Mouse (Mus musculus): ENCODE data around the gene Tnpo1. TPM values are rescaled to one million over a fixed set of nuclear protein-coding genes. Genes with fewer than 3 reads are reported as not detected.

The Tnpo1 gene
- total and polyA plus RNA-seq, 2 experiments from 2014 or later = 22.6 to 63.4 TPM

DNA sequence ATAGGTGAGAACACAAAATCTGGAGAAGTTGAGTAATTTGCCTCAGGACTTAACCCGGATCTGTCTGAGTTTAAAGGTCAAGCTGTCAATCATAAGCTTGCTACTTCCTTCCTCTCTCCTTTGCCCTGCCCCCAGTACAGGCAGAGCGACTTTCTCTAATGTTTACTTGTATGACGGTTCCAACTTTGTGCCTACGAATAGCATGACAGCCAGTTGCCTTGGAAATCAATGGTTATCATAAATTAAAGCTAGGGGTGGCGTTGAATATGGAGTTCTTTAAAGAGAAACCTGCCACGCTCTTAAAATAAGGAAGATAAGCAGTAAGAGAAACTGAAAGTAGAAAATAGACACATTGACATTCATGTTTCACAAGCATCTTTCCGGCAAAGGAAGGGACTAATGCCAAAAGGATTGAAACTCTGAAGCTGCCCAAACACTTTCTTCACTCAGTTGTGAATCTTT is 18.5 kb upstream of the Tnpo1 start:
- Histone ChIP-seq H3K27ac (ENCODE audit: low read depth) (no peak overlapping the region), H3K4me1 (ENCODE audit: control insufficient read depth, insufficient read depth) (no peaks in the 10 kb centered on the region), H3K4me2 (ENCODE audit: low read depth, low read length) (peak overlapping the region; percentile 14; the same call in 1 of the 2 replicates), H3K9me3 (replicated peaks; ENCODE audit: control insufficient read depth, low read length) (no peaks in the 10 kb centered on the region), H3K27me3 (ENCODE audit: control insufficient read depth, insufficient read depth, low read length) (no peaks in the 10 kb centered on the region), H3K9ac (replicated peaks; ENCODE audit: low read depth, low read length) (no peak overlapping the region), H3K36me3 (replicated peaks; ENCODE audit: control insufficient read depth, insufficient read depth, low read length) (no peaks in the 10 kb centered on the region), H3K4me3 (ENCODE audit: low read depth, low read length) (peak overlapping the region; percentile 24; the same call in 1 of the 2 replicates)
- WGBS = 56% methylated on average over 7 of the region's 7 CpGs
- no peak for TF ChIP-seq EP300 (IDR thresholded peaks at IDR 0.05; ENCODE audit: low read depth)
- TF ChIP-seq CTCF (IDR thresholded peaks at IDR 0.05; ENCODE audit: low read depth) = no peak
- ATAC-seq (ENCODE audit: insufficient read depth, low read depth) (no peak), DNase-seq (ENCODE audit: low spot score) (peak; percentile 24)

- H3K4me2 ChIP-seq (ENCODE audit: low read depth, low read length) = no peak overlapping the region
- no peak overlapping the region for H3K4me3 ChIP-seq (ENCODE audit: low read depth, low read length)
- no peak for TF ChIP-seq EP300 (IDR thresholded peaks at IDR 0.05; ENCODE audit: low read depth)
- no peak for TF ChIP-seq CTCF (IDR thresholded peaks at IDR 0.05; ENCODE audit: low read depth)
- no peaks in the 10 kb centered on the region for H3K36me3 ChIP-seq (replicated peaks; ENCODE audit: control insufficient read depth, insufficient read depth, low read length)
- H3K27ac ChIP-seq (ENCODE audit: low read depth) = no peak overlapping the region
- WGBS = 51% methylated on average over 6 of the region's 6 CpGs
- H3K27me3 ChIP-seq (ENCODE audit: control insufficient read depth, insufficient read depth, low read length) = no peaks in the 10 kb centered on the region
- H3K9ac ChIP-seq (replicated peaks; ENCODE audit: low read depth, low read length) = no peak overlapping the region
- H3K4me1 ChIP-seq (ENCODE audit: control insufficient read depth, insufficient read depth) = no peaks in the 10 kb centered on the region
- DNase-seq (ENCODE audit: low spot score) (no peak), ATAC-seq (ENCODE audit: insufficient read depth, low read depth) (no peak)
- no peaks in the 10 kb centered on the region for H3K9me3 ChIP-seq (replicated peaks; ENCODE audit: control insufficient read depth, low read length)
Observed at GRCm38 (mm10) chr13:98942360-98942759, 16.2 kb upstream of the Tnpo1 start.

DNA sequence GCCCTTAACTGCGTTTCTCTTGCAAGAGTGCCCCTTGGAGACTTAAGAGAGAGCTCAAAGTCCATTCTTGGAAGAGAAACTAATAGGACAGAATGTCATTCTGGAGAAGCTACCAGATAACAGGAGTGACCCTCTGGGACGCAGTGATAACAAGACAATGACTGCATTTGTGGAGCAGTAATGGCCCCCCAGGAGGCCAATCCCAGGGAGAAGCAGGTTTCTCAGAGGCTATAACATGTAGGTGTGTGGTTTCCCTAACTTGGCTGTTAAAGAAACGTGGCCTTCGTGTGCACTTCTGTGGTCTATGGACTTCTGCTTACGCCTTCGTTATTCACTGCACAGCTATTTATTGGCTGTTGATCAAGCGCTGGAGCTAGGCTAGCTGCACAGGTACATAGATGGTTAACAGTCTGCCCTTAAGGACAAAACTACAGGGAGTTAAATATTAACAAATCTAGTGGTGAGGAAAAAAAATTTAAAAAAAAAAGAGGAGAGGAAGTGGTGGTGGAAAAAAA is 15.7 kb upstream of the Tnpo1 start:
- Histone ChIP-seq H3K9ac (replicated peaks; ENCODE audit: low read depth, low read length) (no peak overlapping the region), H3K4me2 (ENCODE audit: low read depth, low read length) (no peak overlapping the region), H3K27ac (ENCODE audit: low read depth) (no peak overlapping the region), H3K9me3 (replicated peaks; ENCODE audit: control insufficient read depth, low read length) (no peaks in the 10 kb centered on the region), H3K4me3 (ENCODE audit: low read depth, low read length) (no peak overlapping the region), H3K4me1 (ENCODE audit: control insufficient read depth, insufficient read depth) (no peaks in the 10 kb centered on the region), H3K36me3 (replicated peaks; ENCODE audit: control insufficient read depth, insufficient read depth, low read length) (no peaks in the 10 kb centered on the region), H3K27me3 (ENCODE audit: control insufficient read depth, insufficient read depth, low read length) (no peaks in the 10 kb centered on the region)
- TF ChIP-seq CTCF (IDR thresholded peaks at IDR 0.05; ENCODE audit: low read depth) (no peak), EP300 (IDR thresholded peaks at IDR 0.05; ENCODE audit: low read depth) (no peak)
- DNase-seq (ENCODE audit: low spot score) (no peak), ATAC-seq (ENCODE audit: insufficient read depth, low read depth) (no peak)
- 72% methylated on average over 7 of the region's 7 CpGs for WGBS

DNA sequence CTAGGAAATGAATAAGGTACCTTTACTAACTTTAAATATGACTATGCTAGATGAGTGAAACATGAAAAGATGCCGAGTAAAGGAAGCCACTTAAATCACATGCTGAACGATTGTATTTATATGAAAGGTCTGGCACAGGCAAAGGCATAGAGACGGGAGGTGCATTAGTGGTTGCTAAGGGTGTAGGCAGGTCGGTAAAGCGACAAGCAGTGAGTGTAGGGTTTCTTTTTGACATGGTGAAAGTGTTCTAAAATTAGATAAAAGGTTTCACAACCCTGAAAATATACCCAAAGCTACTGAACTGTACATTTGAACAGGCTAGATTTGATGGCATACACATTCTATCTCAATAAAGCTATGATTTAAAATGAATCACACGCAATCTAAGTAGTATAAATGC is 10.9 kb upstream of the Tnpo1 start:
- Histone ChIP-seq H3K4me3 (ENCODE audit: low read depth, low read length) (no peak overlapping the region), H3K4me1 (ENCODE audit: control insufficient read depth, insufficient read depth) (no peaks in the 10 kb centered on the region), H3K9ac (replicated peaks; ENCODE audit: low read depth, low read length) (no peak overlapping the region), H3K27ac (ENCODE audit: low read depth) (no peak overlapping the region), H3K4me2 (ENCODE audit: low read depth, low read length) (no peak overlapping the region), H3K27me3 (ENCODE audit: control insufficient read depth, insufficient read depth, low read length) (no peaks in the 10 kb centered on the region), H3K36me3 (replicated peaks; ENCODE audit: control insufficient read depth, insufficient read depth, low read length) (no peaks in the 10 kb centered on the region), H3K9me3 (replicated peaks; ENCODE audit: control insufficient read depth, low read length) (no peaks in the 10 kb centered on the region)
- no peak for TF ChIP-seq CTCF (IDR thresholded peaks at IDR 0.05; ENCODE audit: low read depth)
- TF ChIP-seq EP300 (IDR thresholded peaks at IDR 0.05; ENCODE audit: low read depth) = no peak
- no peak for ATAC-seq (ENCODE audit: insufficient read depth, low read depth)
- 54% methylated on average over 6 of the region's 6 CpGs for WGBS
- DNase-seq (ENCODE audit: low spot score) = no peak

- Histone ChIP-seq H3K9me3 (replicated peaks; ENCODE audit: control insufficient read depth, low read length) (no peaks in the 10 kb centered on the region), H3K4me3 (ENCODE audit: low read depth, low read length) (no peak overlapping the region), H3K27me3 (ENCODE audit: control insufficient read depth, insufficient read depth, low read length) (no peaks in the 10 kb centered on the region), H3K9ac (replicated peaks; ENCODE audit: low read depth, low read length) (no peak overlapping the region), H3K4me1 (ENCODE audit: control insufficient read depth, insufficient read depth) (no peaks in the 10 kb centered on the region), H3K4me2 (ENCODE audit: low read depth, low read length) (no peak overlapping the region), H3K36me3 (replicated peaks; ENCODE audit: control insufficient read depth, insufficient read depth, low read length) (no peaks in the 10 kb centered on the region), H3K27ac (ENCODE audit: low read depth) (no peak overlapping the region)
- WGBS = 88% methylated on average over 2 of the region's 2 CpGs
- DNase-seq (ENCODE audit: low spot score) = no peak
- ATAC-seq (ENCODE audit: insufficient read depth, low read depth) = no peak
- TF ChIP-seq CTCF (IDR thresholded peaks at IDR 0.05; ENCODE audit: low read depth) (no peak), EP300 (IDR thresholded peaks at IDR 0.05; ENCODE audit: low read depth) (no peak)
Observed at GRCm38 (mm10) chr13:98928908-98929307, 2.7 kb upstream of the Tnpo1 start.

- H3K4me3 ChIP-seq (ENCODE audit: low read depth, low read length) = peak overlapping the region; percentile 99
- TF ChIP-seq EP300 (IDR thresholded peaks at IDR 0.05; ENCODE audit: low read depth) (no peak), CTCF (IDR thresholded peaks at IDR 0.05; ENCODE audit: low read depth) (no peak)
- H3K4me1 ChIP-seq (ENCODE audit: control insufficient read depth, insufficient read depth) = no peaks in the 10 kb centered on the region
- ATAC-seq (ENCODE audit: insufficient read depth, low read depth) = no peak
- peak overlapping the region; percentile 100 for H3K9ac ChIP-seq (replicated peaks; ENCODE audit: low read depth, low read length)
- H3K36me3 ChIP-seq (replicated peaks; ENCODE audit: control insufficient read depth, insufficient read depth, low read length) = no peaks in the 10 kb centered on the region
- H3K27me3 ChIP-seq (ENCODE audit: control insufficient read depth, insufficient read depth, low read length) = no peaks in the 10 kb centered on the region
- no peak for DNase-seq (ENCODE audit: low spot score)
- 59% methylated on average over 3 of the region's 3 CpGs for WGBS
- no peaks in the 10 kb centered on the region for H3K9me3 ChIP-seq (replicated peaks; ENCODE audit: control insufficient read depth, low read length)
- peak overlapping the region; percentile 100 for H3K27ac ChIP-seq (ENCODE audit: low read depth)
- peak overlapping the region; percentile 73 for H3K4me2 ChIP-seq (ENCODE audit: low read depth, low read length)
Observed at GRCm38 (mm10) chr13:98926958-98927242, 716 bp upstream of the Tnpo1 start.
